Mouse (Mus musculus): ENCODE measurements around the gene Rer1. TPM values are rescaled to one million over a fixed set of nuclear protein-coding genes. Genes with fewer than 3 reads are reported as not detected.

Gene Rer1
- polyA plus RNA-seq, 1 experiment = 37.7 TPM

- H3K36me3 ChIP-seq (ENCODE audit: control insufficient read depth, insufficient read depth, low read length) = no peaks in the 10 kb centered on the region
- peaks cover 6% of the 10 kb centered on the region; the same call in 1 of the 2 replicates for H3K4me1 ChIP-seq (ENCODE audit: control insufficient read depth, insufficient read depth, insufficient read length)
- no peak for TF ChIP-seq CTCF (IDR thresholded peaks at IDR 0.05; ENCODE audit: extremely low read depth, insufficient read depth, insufficient read length, insufficient replicate concordance)
- TF ChIP-seq POLR2A (IDR thresholded peaks at IDR 0.05; ENCODE audit: low read depth, low read length) = no peak
- H3K4me3 ChIP-seq (ENCODE audit: extremely low read depth, insufficient read depth, insufficient read length) = no peak overlapping the region
- no peak for DNase-seq (ENCODE audit: low read depth in 1 of 2, low spot score in 2 of 2)
- H3K27ac ChIP-seq (ENCODE audit: insufficient read depth, low read length) = no peak overlapping the region
- 43% methylated on average over 4 of the region's 4 CpGs for WGBS
- H3K27me3 ChIP-seq (ENCODE audit: control insufficient read depth, insufficient read depth, low read length) = no peaks in the 10 kb centered on the region
Observed at GRCm38 (mm10) chr4:155116607-155117006, 30.4 kb upstream of the Rer1 start.

- Histone ChIP-seq H3K36me3 (ENCODE audit: control insufficient read depth, insufficient read depth, low read length) (no peaks in the 10 kb centered on the region), H3K4me3 (ENCODE audit: extremely low read depth, insufficient read depth, insufficient read length) (no peak overlapping the region), H3K4me1 (ENCODE audit: control insufficient read depth, insufficient read depth, insufficient read length) (peaks cover 6% of the 10 kb centered on the region; the same call in 1 of the 2 replicates), H3K27ac (ENCODE audit: insufficient read depth, low read length) (no peak overlapping the region), H3K27me3 (ENCODE audit: control insufficient read depth, insufficient read depth, low read length) (no peaks in the 10 kb centered on the region)
- TF ChIP-seq POLR2A (IDR thresholded peaks at IDR 0.05; ENCODE audit: low read depth, low read length) (no peak), CTCF (IDR thresholded peaks at IDR 0.05; ENCODE audit: extremely low read depth, insufficient read depth, insufficient read length, insufficient replicate concordance) (no peak)
- WGBS = 88% methylated on average over 8 of the region's 8 CpGs
- DNase-seq (ENCODE audit: low read depth in 1 of 2, low spot score in 2 of 2) = no peak
Observed at GRCm38 (mm10) chr4:155113766-155114410, 27.7 kb upstream of the Rer1 start.

GRCm38 (mm10) chr4:155109471-155109870 is 23.3 kb upstream of the Rer1 start:
- no peaks in the 10 kb centered on the region for H3K27me3 ChIP-seq (ENCODE audit: control insufficient read depth, insufficient read depth, low read length)
- no peak overlapping the region for H3K4me3 ChIP-seq (ENCODE audit: extremely low read depth, insufficient read depth, insufficient read length)
- DNase-seq (ENCODE audit: low read depth in 1 of 2, low spot score in 2 of 2) = no peak
- H3K4me1 ChIP-seq (ENCODE audit: control insufficient read depth, insufficient read depth, insufficient read length) = no peaks in the 10 kb centered on the region
- TF ChIP-seq CTCF (IDR thresholded peaks at IDR 0.05; ENCODE audit: extremely low read depth, insufficient read depth, insufficient read length, insufficient replicate concordance) (no peak), POLR2A (IDR thresholded peaks at IDR 0.05; ENCODE audit: low read depth, low read length) (no peak)
- H3K27ac ChIP-seq (ENCODE audit: insufficient read depth, low read length) = no peak overlapping the region
- 91% methylated on average over 5 of the region's 5 CpGs for WGBS
- H3K36me3 ChIP-seq (ENCODE audit: control insufficient read depth, insufficient read depth, low read length) = no peaks in the 10 kb centered on the region

GRCm38 (mm10) chr4:155107886-155108285 is 21.7 kb upstream of the Rer1 start:
- Histone ChIP-seq H3K4me1 (ENCODE audit: control insufficient read depth, insufficient read depth, insufficient read length) (no peaks in the 10 kb centered on the region), H3K27me3 (ENCODE audit: control insufficient read depth, insufficient read depth, low read length) (no peaks in the 10 kb centered on the region), H3K4me3 (ENCODE audit: extremely low read depth, insufficient read depth, insufficient read length) (no peak overlapping the region), H3K27ac (ENCODE audit: insufficient read depth, low read length) (no peak overlapping the region), H3K36me3 (ENCODE audit: control insufficient read depth, insufficient read depth, low read length) (no peaks in the 10 kb centered on the region)
- WGBS = 81% methylated on average over 4 of the region's 4 CpGs
- no peak for DNase-seq (ENCODE audit: low read depth in 1 of 2, low spot score in 2 of 2)
- TF ChIP-seq POLR2A (IDR thresholded peaks at IDR 0.05; ENCODE audit: low read depth, low read length) = no peak
- TF ChIP-seq CTCF (IDR thresholded peaks at IDR 0.05; ENCODE audit: extremely low read depth, insufficient read depth, insufficient read length, insufficient replicate concordance) = no peak

- TF ChIP-seq POLR2A (IDR thresholded peaks at IDR 0.05; ENCODE audit: low read depth, low read length) (no peak), CTCF (IDR thresholded peaks at IDR 0.05; ENCODE audit: extremely low read depth, insufficient read depth, insufficient read length, insufficient replicate concordance) (no peak)
- peaks cover 3% of the 10 kb centered on the region; the same call in 1 of the 2 replicates for H3K4me1 ChIP-seq (ENCODE audit: control insufficient read depth, insufficient read depth, insufficient read length)
- no peaks in the 10 kb centered on the region for H3K27me3 ChIP-seq (ENCODE audit: control insufficient read depth, insufficient read depth, low read length)
- H3K27ac ChIP-seq (ENCODE audit: insufficient read depth, low read length) = no peak overlapping the region
- H3K4me3 ChIP-seq (ENCODE audit: extremely low read depth, insufficient read depth, insufficient read length) = no peak overlapping the region
- no peaks in the 10 kb centered on the region for H3K36me3 ChIP-seq (ENCODE audit: control insufficient read depth, insufficient read depth, low read length)
- WGBS = 41% methylated on average over 4 of the region's 4 CpGs
- no peak for DNase-seq (ENCODE audit: low read depth in 1 of 2, low spot score in 2 of 2)
Observed at GRCm38 (mm10) chr4:155098572-155098971, 12.4 kb upstream of the Rer1 start.

- Histone ChIP-seq H3K27ac (ENCODE audit: insufficient read depth, low read length) (no peak overlapping the region), H3K4me1 (ENCODE audit: control insufficient read depth, insufficient read depth, insufficient read length) (peaks cover 3% of the 10 kb centered on the region; the same call in 1 of the 2 replicates), H3K27me3 (ENCODE audit: control insufficient read depth, insufficient read depth, low read length) (no peaks in the 10 kb centered on the region), H3K36me3 (ENCODE audit: control insufficient read depth, insufficient read depth, low read length) (no peaks in the 10 kb centered on the region), H3K4me3 (ENCODE audit: extremely low read depth, insufficient read depth, insufficient read length) (no peak overlapping the region)
- WGBS = 78% methylated on average over 6 of the region's 6 CpGs
- no peak for DNase-seq (ENCODE audit: low read depth in 1 of 2, low spot score in 2 of 2)
- TF ChIP-seq POLR2A (IDR thresholded peaks at IDR 0.05; ENCODE audit: low read depth, low read length) (no peak), CTCF (IDR thresholded peaks at IDR 0.05; ENCODE audit: extremely low read depth, insufficient read depth, insufficient read length, insufficient replicate concordance) (no peak)
Observed at GRCm38 (mm10) chr4:155097452-155097851, 11.3 kb upstream of the Rer1 start.

GRCm38 (mm10) chr4:155095967-155096366 is 9.8 kb upstream of the Rer1 start:
- no peak for TF ChIP-seq CTCF (IDR thresholded peaks at IDR 0.05; ENCODE audit: extremely low read depth, insufficient read depth, insufficient read length, insufficient replicate concordance)
- no peak for TF ChIP-seq POLR2A (IDR thresholded peaks at IDR 0.05; ENCODE audit: low read depth, low read length)
- WGBS = 93% methylated on average over 8 of the region's 8 CpGs
- H3K27ac ChIP-seq (ENCODE audit: insufficient read depth, low read length) = no peak overlapping the region
- no peak overlapping the region for H3K4me3 ChIP-seq (ENCODE audit: extremely low read depth, insufficient read depth, insufficient read length)
- peaks cover 3% of the 10 kb centered on the region; the same call in 1 of the 2 replicates for H3K4me1 ChIP-seq (ENCODE audit: control insufficient read depth, insufficient read depth, insufficient read length)
- H3K36me3 ChIP-seq (ENCODE audit: control insufficient read depth, insufficient read depth, low read length) = no peaks in the 10 kb centered on the region
- DNase-seq (ENCODE audit: low read depth in 1 of 2, low spot score in 2 of 2) = no peak
- no peaks in the 10 kb centered on the region for H3K27me3 ChIP-seq (ENCODE audit: control insufficient read depth, insufficient read depth, low read length)
